Mouse (Mus musculus): ENCODE data around the gene Aak1. TPM values are rescaled to one million over a fixed set of nuclear protein-coding genes. Genes with fewer than 3 reads are reported as not detected.

The Aak1 gene
- total and polyA plus RNA-seq, 3 experiments: 2.8 to 21.0 (median 7.1) TPM

DNA sequence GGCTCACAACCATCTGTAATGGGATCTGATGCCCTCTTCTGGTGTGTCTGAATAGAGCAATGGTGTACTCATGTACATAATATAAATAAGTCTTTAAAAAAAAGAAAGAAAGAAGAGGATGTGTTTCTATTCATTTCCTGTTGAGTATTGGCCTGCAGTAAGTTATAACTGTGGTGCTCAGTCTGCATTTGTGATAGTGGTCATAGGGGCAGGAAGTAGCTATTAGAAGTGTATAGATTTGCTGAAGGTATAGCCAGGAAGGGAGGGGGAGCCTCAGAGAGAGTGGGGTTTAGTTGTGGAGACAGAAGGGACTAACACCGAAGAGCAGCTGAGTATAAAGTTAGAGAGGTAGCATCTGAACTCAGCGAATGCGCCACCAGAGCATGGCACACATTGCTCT, 15.0 kb downstream of the Aak1 start:
- dilution Hi-C loops (cut with MboI; ENCODE audit: extremely low pct_ligation_motif_present, extremely low pct_unique_long_range_greater_than_20kb, low sequenced_read_pairs) (no loop called here), in situ Hi-C loops (cut with MboI; ENCODE audit: low pct_ligation_motif_present, low pct_unique_long_range_greater_than_20kb, low sequenced_read_pairs) (no loop called here)
- H3K36me3 ChIP-seq (replicated peaks in 1 of 2; ENCODE audit: control insufficient read depth in 1 of 2, insufficient read depth in 1 of 2, low read length in 1 of 2): peaks cover 2 to 60% of the 10 kb centered on the region in 2 experiments
- no peak overlapping the region for H3K27ac ChIP-seq (ENCODE audit: insufficient read depth, low read depth)
- TF ChIP-seq EP300 (IDR thresholded peaks at IDR 0.05; ENCODE audit: low read length) (no peak), RCOR1 (conservative IDR thresholded peaks at IDR 0.05; ENCODE audit: low read depth, low read length) (no peak), CHD1 (IDR thresholded peaks at IDR 0.05; ENCODE audit: low read depth, low read length) (no peak), PAX5 (IDR thresholded peaks at IDR 0.05; ENCODE audit: low read length) (no peak), MEF2A (IDR thresholded peaks at IDR 0.05; ENCODE audit: borderline replicate concordance, low read depth, low read length) (no peak), CTCF (conservative IDR thresholded peaks at IDR 0.05 in 1 of 2, IDR thresholded peaks at IDR 0.05 in 1 of 2; ENCODE audit: low read depth in 2 of 2, low read length in 2 of 2) (no peak), MAZ (IDR thresholded peaks at IDR 0.05; ENCODE audit: low read depth, low read length) (no peak), JUN (IDR thresholded peaks at IDR 0.05; ENCODE audit: insufficient read depth, low read depth, low read length) (no peak), ZNF384 (IDR thresholded peaks at IDR 0.05; ENCODE audit: low read depth, low read length) (no peak), ETS1 (conservative IDR thresholded peaks at IDR 0.05; ENCODE audit: low read depth, low read length) (no peak), POLR2AphosphoS2 (IDR thresholded peaks at IDR 0.05; ENCODE audit: low read depth, low read length) (no peak), USF2 (conservative IDR thresholded peaks at IDR 0.05; ENCODE audit: low read depth, low read length) (no peak), NRF1 (IDR thresholded peaks at IDR 0.05; ENCODE audit: low read depth, low read length) (no peak), BHLHE40 (IDR thresholded peaks at IDR 0.05; ENCODE audit: low read depth, low read length) (no peak), UBTF (IDR thresholded peaks at IDR 0.05; ENCODE audit: low read depth, low read length) (no peak), E2F4 (IDR thresholded peaks at IDR 0.05; ENCODE audit: insufficient replicate concordance, low read depth, low read length) (no peak)
- no peak overlapping the region for H3K4me2 ChIP-seq (ENCODE audit: insufficient read depth, low read depth, poor library complexity, severe bottlenecking)
- no peaks in the 10 kb centered on the region for H3K9me3 ChIP-seq (replicated peaks; ENCODE audit: low read length)
- no peaks in the 10 kb centered on the region for H3K79me2 ChIP-seq (replicated peaks; ENCODE audit: control insufficient read depth, extremely low read depth, insufficient read depth, poor library complexity, severe bottlenecking)
- no peak overlapping the region for H3K9ac ChIP-seq (ENCODE audit: insufficient read depth, low read depth)
- no peak overlapping the region for H3K4me3 ChIP-seq (replicated peaks in 1 of 3; ENCODE audit: low read depth in 2 of 3, low read length in 2 of 3, poor library complexity in 1 of 3)
- H3K4me1 ChIP-seq (ENCODE audit: control insufficient read depth in 1 of 2, insufficient read depth in 2 of 2): peaks cover 0 to 9% of the 10 kb centered on the region in 2 experiments; a peak in 2 of 4 replicates
- no peak for DNase-seq (ENCODE audit: extremely low read depth)
- no peaks in the 10 kb centered on the region for H3K27me3 ChIP-seq (replicated peaks)

DNA sequence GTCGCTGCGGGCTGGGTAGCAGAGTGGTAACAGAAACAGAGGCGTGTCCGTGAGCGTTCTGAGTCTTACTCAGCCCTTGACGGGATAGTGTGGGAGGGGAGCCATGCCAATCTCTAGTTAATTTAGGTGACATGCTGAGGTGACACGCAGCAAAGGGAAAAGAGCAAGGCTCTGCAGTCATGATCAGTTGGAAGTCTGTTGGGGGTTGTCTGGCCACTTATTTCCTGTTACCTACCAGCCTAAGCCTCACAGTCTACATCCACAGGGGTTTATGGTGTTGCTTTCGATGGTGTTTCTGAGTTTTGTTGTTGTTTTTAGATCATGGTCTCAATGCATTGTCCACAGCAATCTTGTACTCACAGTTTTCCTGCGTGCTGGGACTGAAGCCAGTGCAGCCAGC, 21.0 kb downstream of the Aak1 start:
- H3K27ac ChIP-seq (ENCODE audit: insufficient read depth, low read depth): no peak overlapping the region
- H3K79me2 ChIP-seq (replicated peaks; ENCODE audit: control insufficient read depth, extremely low read depth, insufficient read depth, poor library complexity, severe bottlenecking): 0 out of 2 replicates have a peak, but pooled peaks cover 4% of the 10 kb centered on the region
- H3K4me2 ChIP-seq (ENCODE audit: insufficient read depth, low read depth, poor library complexity, severe bottlenecking): no peak overlapping the region
- dilution Hi-C loops (cut with MboI; ENCODE audit: extremely low pct_ligation_motif_present, extremely low pct_unique_long_range_greater_than_20kb, low sequenced_read_pairs): no loop called here
- no peaks in the 10 kb centered on the region for H3K27me3 ChIP-seq (replicated peaks)
- in situ Hi-C loops (cut with MboI; ENCODE audit: low pct_ligation_motif_present, low pct_unique_long_range_greater_than_20kb, low sequenced_read_pairs): no loop called here
- no peak for TF ChIP-seq MYC (IDR thresholded peaks at IDR 0.05; ENCODE audit: low read depth, low read length)
- TF ChIP-seq USF2 (conservative IDR thresholded peaks at IDR 0.05; ENCODE audit: low read depth, low read length): no peak
- no peak for TF ChIP-seq MAX (IDR thresholded peaks at IDR 0.05; ENCODE audit: low read length)
- H3K9ac ChIP-seq (ENCODE audit: insufficient read depth, low read depth): no peak overlapping the region
- no peaks in the 10 kb centered on the region for H3K9me3 ChIP-seq (replicated peaks; ENCODE audit: low read length)
- DNase-seq (ENCODE audit: extremely low read depth): no peak
- peaks cover 2 to 58% of the 10 kb centered on the region in 2 experiments for H3K36me3 ChIP-seq (replicated peaks in 1 of 2; ENCODE audit: control insufficient read depth in 1 of 2, insufficient read depth in 1 of 2, low read length in 1 of 2)
- H3K4me3 ChIP-seq (replicated peaks in 1 of 3; ENCODE audit: low read depth in 2 of 3, low read length in 2 of 3, poor library complexity in 1 of 3): no peak overlapping the region
- H3K4me1 ChIP-seq (ENCODE audit: control insufficient read depth in 1 of 2, insufficient read depth in 2 of 2): peaks cover 2 to 41% of the 10 kb centered on the region in 2 experiments
